Mouse (Mus musculus): ENCODE measurements around the gene Ppara.

The Ppara gene

GRCm38 (mm10) chr15:85705013-85705528, 29.7 kb upstream of the Ppara start:
- no peak for DNase-seq (ENCODE audit: low read depth, low spot score)

- no peak for DNase-seq (ENCODE audit: low read depth, low spot score)
These were observed 29.0 kb upstream of the Ppara start for GRCm38 (mm10) chr15:85705566-85706332.

- no peak for DNase-seq (ENCODE audit: low read depth, low spot score)
These were observed 28.3 kb upstream of the Ppara start for GRCm38 (mm10) chr15:85706527-85706926.

GRCm38 (mm10) chr15:85707017-85707416, 27.8 kb upstream of the Ppara start:
- DNase-seq (ENCODE audit: low read depth, low spot score) = no peak

GRCm38 (mm10) chr15:85707458-85708030, 27.2 kb upstream of the Ppara start:
- DNase-seq (ENCODE audit: low read depth, low spot score) = no peak

- no peak for DNase-seq (ENCODE audit: low read depth, low spot score)
These were observed 26.6 kb upstream of the Ppara start for GRCm38 (mm10) chr15:85708217-85708616.

- DNase-seq (ENCODE audit: low read depth, low spot score) = no peak
These were observed 25.9 kb upstream of the Ppara start for GRCm38 (mm10) chr15:85708843-85709242.

- DNase-seq (ENCODE audit: low read depth, low spot score) = peak; percentile 76
These were observed 25.4 kb upstream of the Ppara start for GRCm38 (mm10) chr15:85709268-85709973.

GRCm38 (mm10) chr15:85710179-85710578, 24.6 kb upstream of the Ppara start:
- peak; percentile 78 for DNase-seq (ENCODE audit: low read depth, low spot score)

GRCm38 (mm10) chr15:85710641-85711580, 23.9 kb upstream of the Ppara start:
- no peak for DNase-seq (ENCODE audit: low read depth, low spot score)

- DNase-seq (ENCODE audit: low read depth, low spot score) = peak; percentile 79
These were observed 22.1 kb upstream of the Ppara start for GRCm38 (mm10) chr15:85712565-85713168.

- no peak for DNase-seq (ENCODE audit: low read depth, low spot score)
These were observed 21.4 kb upstream of the Ppara start for GRCm38 (mm10) chr15:85713417-85713816.

GRCm38 (mm10) chr15:85715059-85715458, 19.7 kb upstream of the Ppara start:
- no peak for DNase-seq (ENCODE audit: low read depth, low spot score)

GRCm38 (mm10) chr15:85716045-85716444, 18.7 kb upstream of the Ppara start:
- peak; percentile 72 for DNase-seq (ENCODE audit: low read depth, low spot score)

- DNase-seq (ENCODE audit: low read depth, low spot score) = no peak
These were observed 18.2 kb upstream of the Ppara start for GRCm38 (mm10) chr15:85716591-85716990.

GRCm38 (mm10) chr15:85717008-85717407, 17.8 kb upstream of the Ppara start:
- DNase-seq (ENCODE audit: low read depth, low spot score) = no peak

- peak; percentile 19 for DNase-seq (ENCODE audit: low read depth, low spot score)
These were observed 17.0 kb upstream of the Ppara start for GRCm38 (mm10) chr15:85717800-85718199.

- DNase-seq (ENCODE audit: low read depth, low spot score) = no peak
These were observed 15.8 kb upstream of the Ppara start for GRCm38 (mm10) chr15:85719017-85719416.

GRCm38 (mm10) chr15:85720366-85720841, 14.4 kb upstream of the Ppara start:
- no peak for DNase-seq (ENCODE audit: low read depth, low spot score)

GRCm38 (mm10) chr15:85724271-85725165, 10.3 kb upstream of the Ppara start:
- DNase-seq (ENCODE audit: low read depth, low spot score) = no peak
